Mouse (Mus musculus) fat pad, adult 2 months (tissue): Measurements from ENCODE around the gene Aldh9a1.
"Not testable (repeated sequence)": the region's sequence is repeated elsewhere in the genome, so short reads cannot be mapped to it uniquely, and the experiment has no call there.

Experiments
- DNase-seq: peaks from one replicate; pipeline ENCODE4 v3.0.0-alpha.2; 2011; ENCODE audit warnings: low read depth, low spot score; ENCODE audit errors: extremely low read depth

Aldh9a1 gene

GRCm38 (mm10) chr1:167349815-167350596 is at the start of gene Aldh9a1:
Gene Aldh9a1 (plus strand): TSS chr1:167349991.
- peak; percentile 75 for DNase-seq

GRCm38 (mm10) chr1:167300122-167300521 is 49.7 kb upstream of the Aldh9a1 start:
- no peak for DNase-seq

- DNase-seq = no peak
These were observed 44.2 kb upstream of the Aldh9a1 start for GRCm38 (mm10) chr1:167305501-167306137.

GRCm38 (mm10) chr1:167306451-167307240 is 43.1 kb upstream of the Aldh9a1 start:
- DNase-seq = no peak

- no peak for DNase-seq
These were observed 42.1 kb upstream of the Aldh9a1 start for GRCm38 (mm10) chr1:167307674-167308073.

GRCm38 (mm10) chr1:167308261-167309054 is 41.3 kb upstream of the Aldh9a1 start, which contains the start of gene Tmco1:
Gene Tmco1 (plus strand): TSS chr1:167308378.
- DNase-seq = no peak

- DNase-seq = no peak
These were observed 37.4 kb upstream of the Aldh9a1 start for GRCm38 (mm10) chr1:167312367-167312766.

GRCm38 (mm10) chr1:167313220-167313619 is 36.6 kb upstream of the Aldh9a1 start:
- DNase-seq = no peak

- DNase-seq = no peak
These were observed 28.1 kb upstream of the Aldh9a1 start for GRCm38 (mm10) chr1:167321691-167322090.

- DNase-seq = no peak
These were observed 21.0 kb upstream of the Aldh9a1 start for GRCm38 (mm10) chr1:167328776-167329175.

GRCm38 (mm10) chr1:167331106-167331505 is 18.7 kb upstream of the Aldh9a1 start:
- DNase-seq = no peak

- DNase-seq = no peak
These were observed 13.4 kb upstream of the Aldh9a1 start for GRCm38 (mm10) chr1:167336398-167336797.

GRCm38 (mm10) chr1:167337463-167338095 is 12.2 kb upstream of the Aldh9a1 start:
- DNase-seq = no peak

- no peak for DNase-seq
These were observed 10.5 kb upstream of the Aldh9a1 start for GRCm38 (mm10) chr1:167339177-167339781.

GRCm38 (mm10) chr1:167340111-167340787 is 9.5 kb upstream of the Aldh9a1 start:
- DNase-seq = no peak

GRCm38 (mm10) chr1:167340910-167341528 is 8.8 kb upstream of the Aldh9a1 start:
- DNase-seq = no peak

- no peak for DNase-seq
These were observed 7.0 kb upstream of the Aldh9a1 start for GRCm38 (mm10) chr1:167342831-167343230.

GRCm38 (mm10) chr1:167345994-167346520 is 3.7 kb upstream of the Aldh9a1 start:
- DNase-seq = not testable (repeated sequence)

- not testable (repeated sequence) for DNase-seq
These were observed 585 bp upstream of the Aldh9a1 start for GRCm38 (mm10) chr1:167349206-167349605.
